Mouse (Mus musculus) layer of hippocampus, adult 2 months (tissue): Measurements from ENCODE around the gene Glycam1. TPM values are rescaled to one million over a fixed set of nuclear protein-coding genes. Genes with fewer than 3 reads are reported as not detected.

ENCODE experiments used
- DNase-seq, 2 experiments: peaks; one replicate each; pipeline ENCODE4 v3.0.0; 2022; ENCODE audit warnings: low spot score in 2 of 2
- H3K27ac ChIP-seq: fragments of 200-600 bp; 2 replicates; pipeline ENCODE4 v1.8.1; 2022
- H3K4me3 ChIP-seq: fragments of 200-600 bp; 2 replicates; pipeline ENCODE4 v1.8.1; 2022; ENCODE audit warnings: mild to moderate bottlenecking
- CTCF ChIP-seq: fragments of 200-600 bp; conservative IDR thresholded peaks from 2 replicates; pipeline ENCODE4 v1.8.1; 2022; ENCODE audit warnings: antibody characterized with exemption, mild to moderate bottlenecking, moderate library complexity
- total RNA-seq, 2 experiments: library from RNA; stranded (reverse); gene quantifications; 2 replicates each; pipeline ENCODE4 v1.2.3; 2021

Glycam1 gene
- total RNA-seq, 2 experiments from 2014 or later, result 1.7 TPM; not detected in 1

DNA sequence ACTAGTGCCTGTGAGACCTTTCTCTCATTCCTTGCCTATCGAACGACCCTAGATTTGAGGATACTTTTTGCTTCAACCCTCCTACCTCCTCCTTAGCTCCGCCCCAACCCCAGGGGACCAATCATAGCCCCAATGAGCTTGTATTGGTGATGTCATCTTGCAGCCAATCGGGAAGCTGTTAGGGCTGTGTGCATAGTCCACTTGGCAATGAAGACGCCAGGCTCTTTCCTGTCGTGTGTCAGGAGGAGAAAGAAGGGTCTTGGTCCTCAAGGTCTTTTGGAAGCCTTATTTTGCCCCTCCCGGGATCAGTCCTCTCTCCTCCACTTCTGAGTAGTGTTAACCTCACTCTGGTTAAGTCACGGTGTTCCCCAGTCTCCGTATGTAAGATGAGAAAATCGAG is 50.8 kb downstream of the Glycam1 start:
- peak; percentile 75 to 83 for DNase-seq
- Histone ChIP-seq H3K27ac (peak overlapping the region; percentile 90), H3K4me3 (peak overlapping the region; percentile 55)
- TF ChIP-seq CTCF, result no peak

- no peak for DNase-seq
- TF ChIP-seq CTCF, result no peak
- peak overlapping the region; percentile 90 for H3K27ac ChIP-seq
- H3K4me3 ChIP-seq, result peak overlapping the region; percentile 55
Measured at GRCm38 (mm10) chr15:103513621-103514031, 51.3 kb downstream of the Glycam1 start.

Other genes starting within 250 kb of the Glycam1 start
- 10 to 100 TPM; 40.8 to 42.2 TPM for gene Zfp385a, start 225.0 kb downstream of the Glycam1 start, total RNA-seq
- gene Itga5, start 198.3 kb downstream of the Glycam1 start, total RNA-seq, result 1 to 10 TPM; 1.2 to 2.1 TPM
- gene Gtsf1, start 134.6 kb downstream of the Glycam1 start, total RNA-seq, result not detected
- not detected for gene Gtsf2, start 116.6 kb downstream of the Glycam1 start, total RNA-seq
- 1 to 10 TPM; 6.9 to 8.7 TPM for gene Nckap1l, start 111.3 kb downstream of the Glycam1 start, total RNA-seq
- gene Pde1b, start 62.0 kb downstream of the Glycam1 start, total RNA-seq, result 100 to 1,000 TPM; 109 to 117 TPM
- 100 to 1,000 TPM; 118 to 136 TPM for gene Ppp1r1a, start 27.1 kb downstream of the Glycam1 start, total RNA-seq
- not detected for gene Mucl1, start 190.4 kb upstream of the Glycam1 start, total RNA-seq